Mouse (Mus musculus) embryonic fibroblast, embryonic 13.5 days (primary cell): ENCODE measurements around the gene Rab5c.

Experiments used
- CTCF ChIP-seq: IDR thresholded peaks from 2 replicates; pipeline ENCODE4 v1.5.1; 2011; ENCODE audit warnings: mild to moderate bottlenecking, control low read depth, low read length, moderate library complexity, borderline replicate concordance; ENCODE audit not compliant: insufficient read depth
- POLR2A ChIP-seq: IDR thresholded peaks from 2 replicates; pipeline ENCODE4 v1.6.1; 2011; ENCODE audit warnings: low read depth, mild to moderate bottlenecking, control low read depth, low read length, moderate library complexity

- no peak for TF ChIP-seq CTCF
- TF ChIP-seq POLR2A, result no peak
Observed at GRCm38 (mm10) chr11:100722493-100723028, 15.5 kb downstream of the Rab5c start.
